Mouse (Mus musculus) liver, embryonic 14.5 days (tissue): ENCODE results near the gene Rps19. TPM values are rescaled to one million over a fixed set of nuclear protein-coding genes. Genes with fewer than 3 reads are reported as not detected.

Source experiments
- ATAC-seq: fragments of 200-750 bp; cut with Nextera tagmentation; 2 replicates; pipeline ENCODE4 v1.8.0; 2017; ENCODE audit warnings: moderate number of reproducible peaks, mild to moderate bottlenecking, moderate library complexity; ENCODE audit not compliant: insufficient read depth
- DNase-seq, 3 experiments: peaks; one replicate each; pipeline ENCODE4 v3.0.0-alpha.2; 2012 to 2013; ENCODE audit warnings: low read depth in 3 of 3, low spot score in 3 of 3
- H3K27ac ChIP-seq: fragments of 300-500 bp; sonication (generic); 2 replicates; pipeline ENCODE4 v1.5.1; 2014; ENCODE audit warnings: moderate library complexity, mild to moderate bottlenecking, control low read depth, inconsistent platforms
- H3K27me3 ChIP-seq: fragments of 300-500 bp; sonication (generic); 2 replicates; pipeline ENCODE4 v1.6.1; 2014; ENCODE audit warnings: mild to moderate bottlenecking, low read length, moderate library complexity; ENCODE audit not compliant: control insufficient read depth, insufficient read depth
- H3K36me3 ChIP-seq: fragments of 300-500 bp; sonication (generic); replicated peaks from 2 replicates; pipeline ENCODE4 v1.6.1; 2014; ENCODE audit warnings: low read depth; ENCODE audit not compliant: control insufficient read depth, insufficient read depth
- H3K4me1 ChIP-seq, 2 experiments: fragments of 200-500 bp in 1 of 2; fragments of 300-500 bp in 1 of 2; sonication (generic) in 1 of 2; replicated peaks; 2 replicates each; pipeline ENCODE4 v1.6.1; 2012 to 2014; ENCODE audit warnings: antibody characterized with exemption in 1 of 2, inconsistent platforms in 1 of 2, low read length in 1 of 2; ENCODE audit not compliant: control insufficient read depth in 2 of 2, insufficient read depth in 2 of 2
- H3K4me2 ChIP-seq: fragments of 300-500 bp; sonication (generic); 2 replicates; pipeline ENCODE4 v1.6.1; 2014; ENCODE audit warnings: low read depth, mild to moderate bottlenecking, control low read depth, moderate library complexity
- H3K4me3 ChIP-seq, 2 experiments: fragments of 200-500 bp in 1 of 2; fragments of 300-500 bp in 1 of 2; sonication (generic) in 1 of 2; 2 replicates each; pipeline ENCODE4 v1.5.1; 2012 to 2014; ENCODE audit warnings: low read depth in 2 of 2, low read length in 2 of 2, mild to moderate bottlenecking in 2 of 2, control low read depth in 1 of 2, inconsistent platforms in 1 of 2, moderate library complexity in 1 of 2; ENCODE audit not compliant: insufficient read depth in 1 of 2
- H3K9ac ChIP-seq: fragments of 300-500 bp; sonication (generic); replicated peaks from 2 replicates; pipeline ENCODE4 v1.6.1; 2014; ENCODE audit warnings: mild to moderate bottlenecking, control low read depth, moderate library complexity
- H3K9me3 ChIP-seq: fragments of 300-500 bp; sonication (generic); 2 replicates; pipeline ENCODE4 v1.6.1; 2016; ENCODE audit warnings: low read length, mixed read lengths; ENCODE audit not compliant: control insufficient read depth
- CTCF ChIP-seq: IDR thresholded peaks from 2 replicates; pipeline ENCODE4 v1.5.1; 2016; ENCODE audit warnings: antibody characterized with exemption, low read depth, control low read depth
- EP300 ChIP-seq: IDR thresholded peaks from 2 replicates; pipeline ENCODE4 v1.6.1; 2016; ENCODE audit warnings: antibody characterized with exemption, low read depth
- WGBS: fragments of 180-500 bp; shearing (Covaris S2); extraction: QIAGEN DNeasy Blood & Tissue Kit; methylation state at CpG from one replicate; pipeline ENCODE4 v1.1.7; 2014; ENCODE audit not compliant: insufficient replicate concordance; 5-methylcytosine and 5-hydroxymethylcytosine counted together
- polyA plus RNA-seq, 2 experiments: library from polyadenylated mRNA; depleted of rRNA in 1 of 2; stranded (reverse) in 1 of 2; unstranded in 1 of 2; fragments of >200 nt; fragmentation: Nextera tagmentation in 1 of 2; extraction: Ambion mirVana in 1 of 2; gene quantifications; 2 replicates each; pipeline versions ENCODE4 v1.2.1 to v1.2.3; 2012 to 2014

Rps19 gene
- polyA plus RNA-seq, 2 experiments = 615 to 1,654 TPM

DNA sequence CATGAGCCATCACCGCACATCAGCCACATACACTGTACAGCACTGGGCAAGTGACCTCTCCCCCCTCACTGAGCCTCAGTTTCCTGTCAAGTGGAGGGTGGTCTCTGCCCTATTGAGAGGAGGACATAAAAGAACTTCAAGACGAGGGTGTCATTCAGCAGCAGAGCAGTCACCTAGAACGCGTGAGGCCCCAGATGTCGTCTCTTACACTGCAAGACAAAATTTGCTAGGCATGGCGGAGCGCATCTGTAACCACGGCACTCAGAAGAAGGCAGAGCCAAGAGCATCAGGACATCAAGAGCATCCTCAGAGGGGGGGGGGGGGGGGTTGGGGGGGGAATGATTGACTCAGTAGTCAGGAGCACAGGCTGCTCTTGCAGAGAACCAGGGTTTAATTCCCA, 12.1 kb downstream of the Rps19 start:
- Histone ChIP-seq H3K9me3 (no peaks in the 10 kb centered on the region), H3K4me2 (no peak overlapping the region), H3K4me3 (no peak overlapping the region), H3K27ac (no peak overlapping the region), H3K9ac (no peak overlapping the region), H3K27me3 (no peaks in the 10 kb centered on the region), H3K4me1 (no peaks in the 10 kb centered on the region), H3K36me3 (no peaks in the 10 kb centered on the region)
- WGBS = 83% methylated on average over 8 of the region's 8 CpGs
- no peak for TF ChIP-seq EP300
- ATAC-seq (no peak), DNase-seq (no peak)

DNA sequence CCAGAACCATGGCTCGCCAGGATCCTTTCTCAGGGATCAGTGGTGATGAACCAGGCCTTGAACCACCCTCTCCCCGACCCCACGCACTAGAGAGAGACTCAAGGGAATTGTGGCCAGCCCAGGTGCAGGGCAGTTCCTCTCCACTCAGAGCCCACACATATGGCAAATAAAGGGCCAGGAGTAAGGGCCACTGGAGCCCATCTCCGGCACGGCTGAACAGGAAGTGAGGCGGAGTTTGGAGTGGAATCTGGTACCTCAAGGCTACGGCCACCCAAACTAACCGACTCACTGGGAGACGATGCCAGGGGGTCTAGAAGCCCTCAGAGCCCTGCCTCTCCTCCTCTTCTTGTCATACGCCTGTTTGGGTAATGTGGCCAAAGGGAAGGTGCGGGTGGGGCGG, 13.1 kb downstream of the Rps19 start, which contains the start of gene Cd79a:
Cd79a (plus strand) TSS at position 158 of the 400 bp plus-strand sequence.
- Histone ChIP-seq H3K27me3 (no peaks in the 10 kb centered on the region), H3K36me3 (no peaks in the 10 kb centered on the region), H3K27ac (no peak within 1 kb of the TSS), H3K4me3 (no peak within 1 kb of the TSS), H3K9ac (no peak within 1 kb of the TSS), H3K4me2 (no peak within 1 kb of the TSS), H3K9me3 (no peaks in the 10 kb centered on the region), H3K4me1 (peaks cover 6% of the 10 kb centered on the region in 2 experiments)
- 56% methylated on average over 12 of the region's 12 CpGs for WGBS
- DNase-seq (no peak), ATAC-seq (no peak)
- no peak for TF ChIP-seq CTCF
- TF ChIP-seq EP300 = no peak

DNA sequence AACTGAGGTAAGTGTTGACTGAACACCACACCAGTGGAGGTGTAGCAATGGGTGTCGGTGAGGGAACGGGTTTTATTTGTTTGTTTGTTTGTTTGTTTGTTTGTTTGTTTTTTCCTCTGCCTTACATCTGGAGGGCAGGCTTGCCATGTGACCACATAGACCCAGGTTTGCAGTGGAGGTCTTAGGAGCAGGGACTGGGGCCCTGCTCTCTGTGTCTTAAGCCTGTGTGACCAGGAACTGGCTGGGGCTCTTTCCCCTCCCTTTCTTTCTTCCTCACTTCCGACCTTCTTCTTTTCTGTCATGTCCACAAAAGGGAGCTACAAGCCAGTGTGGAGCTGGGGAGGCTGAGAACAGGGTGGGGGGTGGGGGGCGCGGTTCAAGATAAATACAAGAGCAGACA, 13.8 kb downstream of the Rps19 start:
- ATAC-seq = no peak
- 62% methylated on average over 5 of the region's 5 CpGs for WGBS
- Histone ChIP-seq H3K27me3 (no peaks in the 10 kb centered on the region), H3K36me3 (no peaks in the 10 kb centered on the region), H3K4me2 (no peak overlapping the region), H3K27ac (no peak overlapping the region), H3K4me3 (no peak overlapping the region), H3K9ac (no peak overlapping the region), H3K9me3 (no peaks in the 10 kb centered on the region), H3K4me1 (peaks cover 10 to 11% of the 10 kb centered on the region in 2 experiments)
- DNase-seq = no peak
- TF ChIP-seq EP300 (no peak), CTCF (no peak)

DNA sequence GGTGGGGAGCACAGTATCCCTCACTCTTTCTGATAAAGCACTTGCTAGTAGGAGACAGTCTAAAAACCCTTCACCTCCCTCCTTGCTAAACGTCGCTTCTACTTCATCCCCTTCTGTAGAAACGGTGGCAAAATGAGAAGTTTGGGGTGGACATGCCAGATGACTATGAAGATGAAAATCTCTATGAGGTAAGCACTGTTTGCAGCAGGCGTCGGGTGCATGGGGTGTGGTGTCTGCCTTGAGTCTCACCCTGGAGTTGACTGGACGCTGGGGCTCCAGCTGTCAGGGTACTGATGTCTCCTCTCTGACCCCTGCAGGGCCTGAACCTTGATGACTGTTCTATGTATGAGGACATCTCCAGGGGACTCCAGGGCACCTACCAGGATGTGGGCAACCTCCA, 16.9 kb downstream of the Rps19 start:
- H3K9ac ChIP-seq = no peak overlapping the region
- no peaks in the 10 kb centered on the region for H3K36me3 ChIP-seq
- 34% methylated on average over 6 of the region's 6 CpGs for WGBS
- H3K27ac ChIP-seq = no peak overlapping the region
- no peak for TF ChIP-seq CTCF
- TF ChIP-seq EP300 = no peak
- H3K27me3 ChIP-seq = no peaks in the 10 kb centered on the region
- H3K9me3 ChIP-seq = no peaks in the 10 kb centered on the region
- DNase-seq (no peak), ATAC-seq (no peak)
- H3K4me2 ChIP-seq = no peak overlapping the region
- no peak overlapping the region for H3K4me3 ChIP-seq
- H3K4me1 ChIP-seq = peaks cover 14 to 27% of the 10 kb centered on the region in 2 experiments

DNA sequence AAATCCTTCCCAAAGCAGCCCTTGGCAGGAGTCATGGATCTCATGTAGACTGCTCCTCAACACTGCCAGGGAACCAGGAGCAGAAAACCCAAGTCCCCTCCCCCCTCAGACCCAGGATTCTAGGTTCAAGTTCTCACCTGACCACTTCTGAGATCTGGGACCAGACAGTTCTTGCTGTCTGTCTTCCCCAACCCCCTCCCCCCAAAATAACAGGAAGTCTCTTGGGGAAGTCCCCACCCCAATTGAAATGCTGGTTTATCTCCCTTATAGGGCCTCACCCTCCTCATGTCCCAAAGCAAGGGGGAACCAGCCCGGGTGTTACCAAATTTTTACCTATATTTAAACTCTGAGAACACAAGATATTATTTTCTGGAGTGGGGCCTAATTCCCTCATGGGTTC, 17.7 kb downstream of the Rps19 start:
- no peak for ATAC-seq

More for the DNA sequence above, 17.7 kb downstream of the Rps19 start:
- TF ChIP-seq CTCF (no peak), EP300 (no peak)
- H3K9me3 ChIP-seq = no peaks in the 10 kb centered on the region
- no peaks in the 10 kb centered on the region for H3K36me3 ChIP-seq
- peak overlapping the region; percentile 87 for H3K4me2 ChIP-seq
- H3K9ac ChIP-seq = peak overlapping the region; percentile 80
- no peaks in the 10 kb centered on the region for H3K27me3 ChIP-seq
- WGBS = 3% methylated on average over 1 of the region's 1 CpGs
- peak overlapping the region; percentile 91 for H3K27ac ChIP-seq
- H3K4me1 ChIP-seq = peaks cover 21 to 34% of the 10 kb centered on the region in 2 experiments
- no peak overlapping the region for H3K4me3 ChIP-seq
- DNase-seq = no peak
